Mouse (Mus musculus): ENCODE results near the gene Cyp2d11.

- TF ChIP-seq CTCF (IDR thresholded peaks at IDR 0.05; ENCODE audit: borderline replicate concordance, extremely low read depth, insufficient read depth, insufficient read length): no peak
- no peak for TF ChIP-seq POLR2A (IDR thresholded peaks at IDR 0.05; ENCODE audit: borderline replicate concordance, extremely low read depth, insufficient read depth, insufficient read length, poor library complexity, severe bottlenecking)
These were observed 41.2 kb upstream of the Cyp2d11 start for GRCm38 (mm10) chr15:82435011-82435410.
